Mouse (Mus musculus): ENCODE measurements around the gene Ift80. TPM values are rescaled to one million over a fixed set of nuclear protein-coding genes. Genes with fewer than 3 reads are reported as not detected.

Ift80 gene
- polyA plus RNA-seq (2015; fragmentation: Nextera tagmentation; extraction: Ambion mirVana) = 15.5 and 18.9 TPM in 2 replicates

GRCm38 (mm10) chr3:69004437-69005337 is at the start of gene Ift80, which contains the start of gene Smc4:
Gene Ift80 (minus strand): TSS chr3:69004570.
Gene Smc4 (plus strand): TSS chr3:69004738.
- WGBS = under 1% methylated on average over 72 of the region's 76 CpGs
- peak; percentile 95 for ATAC-seq (ENCODE audit: borderline replicate concordance, extremely low read depth, low FRiP score, low TSS enrichment)
- peak within 1 kb of the TSS; percentile 98 for H3K27ac ChIP-seq
- H3K27me3 ChIP-seq = no peaks in the 10 kb centered on the region
- peak within 1 kb of the TSS; percentile 98 for H3K9ac ChIP-seq
- H3K36me3 ChIP-seq = peaks cover 2% of the 10 kb centered on the region; the same call in 1 of the 2 replicates
- no peaks in the 10 kb centered on the region for H3K9me3 ChIP-seq
- peak within 1 kb of the TSS; percentile 70 for H3K4me2 ChIP-seq
- H3K4me1 ChIP-seq = peaks cover 12% of the 10 kb centered on the region
- peak within 1 kb of the TSS; percentile 100 for H3K4me3 ChIP-seq

DNA sequence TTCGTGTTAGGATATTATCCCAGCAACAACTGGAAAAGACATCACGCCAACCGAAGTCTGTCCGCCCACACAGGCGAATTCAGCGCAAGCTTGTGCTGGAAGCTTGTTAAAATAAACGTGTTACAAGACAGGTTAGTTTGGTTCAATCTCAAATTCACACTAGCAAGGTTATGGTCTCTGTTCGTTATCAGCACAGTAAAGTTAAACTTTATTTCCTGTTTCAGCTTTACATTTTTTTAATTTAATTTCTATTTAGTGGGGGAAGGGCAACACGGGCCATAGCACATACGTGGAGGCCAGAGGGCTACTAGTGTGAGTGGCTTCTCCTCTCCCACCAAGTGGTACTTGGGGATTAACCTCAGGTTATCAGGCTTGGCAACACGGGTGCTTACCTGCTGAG is 47.5 kb upstream of the Ift80 start:
- no peak overlapping the region for H3K9ac ChIP-seq
- no peaks in the 10 kb centered on the region for H3K27me3 ChIP-seq
- 84% methylated on average over 11 of the region's 11 CpGs for WGBS
- H3K4me2 ChIP-seq = no peak overlapping the region
- H3K9me3 ChIP-seq = no peaks in the 10 kb centered on the region
- no peak for ATAC-seq (ENCODE audit: borderline replicate concordance, extremely low read depth, low FRiP score, low TSS enrichment)
- no peaks in the 10 kb centered on the region for H3K4me1 ChIP-seq
- no peak overlapping the region for H3K4me3 ChIP-seq
- no peak overlapping the region for H3K27ac ChIP-seq
- no peaks in the 10 kb centered on the region for H3K36me3 ChIP-seq

GRCm38 (mm10) chr3:69049011-69049410 is 44.6 kb upstream of the Ift80 start:
- H3K36me3 ChIP-seq = no peaks in the 10 kb centered on the region
- H3K4me1 ChIP-seq = peaks cover 11% of the 10 kb centered on the region; the same call in 1 of the 2 replicates
- no peak overlapping the region for H3K27ac ChIP-seq
- no peak overlapping the region for H3K4me3 ChIP-seq
- no peak for ATAC-seq (ENCODE audit: borderline replicate concordance, extremely low read depth, low FRiP score, low TSS enrichment)
- 82% methylated on average over 6 of the region's 6 CpGs for WGBS
- no peak overlapping the region for H3K4me2 ChIP-seq
- no peaks in the 10 kb centered on the region for H3K9me3 ChIP-seq
- no peaks in the 10 kb centered on the region for H3K27me3 ChIP-seq
- no peak overlapping the region for H3K9ac ChIP-seq

- H3K9me3 ChIP-seq = no peaks in the 10 kb centered on the region
- H3K27me3 ChIP-seq = no peaks in the 10 kb centered on the region
- H3K9ac ChIP-seq = no peak overlapping the region
- H3K36me3 ChIP-seq = no peaks in the 10 kb centered on the region; the same call in 1 of the 2 replicates
- H3K27ac ChIP-seq = no peak overlapping the region
- no peak overlapping the region for H3K4me3 ChIP-seq
- no peak for ATAC-seq (ENCODE audit: borderline replicate concordance, extremely low read depth, low FRiP score, low TSS enrichment)
- WGBS = 70% methylated on average over 4 of the region's 4 CpGs
- peaks cover 13% of the 10 kb centered on the region; the same call in 1 of the 2 replicates for H3K4me1 ChIP-seq
- no peak overlapping the region for H3K4me2 ChIP-seq
Measured at GRCm38 (mm10) chr3:69047684-69048083, 43.3 kb upstream of the Ift80 start.

DNA sequence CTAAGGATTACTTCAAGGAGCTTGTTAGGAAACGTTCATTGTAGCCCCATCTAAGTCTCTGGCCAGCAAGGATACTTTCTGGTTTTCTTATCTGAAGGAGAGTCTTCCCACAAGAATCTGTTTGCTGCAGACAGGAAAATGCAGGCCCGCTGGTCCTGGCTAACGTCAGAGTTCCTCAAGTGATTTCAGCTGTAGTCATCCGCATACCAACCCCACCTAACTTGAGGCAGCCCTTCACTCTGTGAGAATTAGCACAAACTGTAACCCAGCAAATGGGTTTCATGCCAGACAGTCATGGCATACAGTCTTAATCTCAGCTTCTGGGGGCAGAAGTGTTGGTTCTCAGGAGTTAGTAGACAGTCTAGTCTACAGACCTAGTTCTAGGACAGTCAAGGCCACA is 42.1 kb upstream of the Ift80 start:
- no peak overlapping the region for H3K4me2 ChIP-seq
- peaks cover 17% of the 10 kb centered on the region; the same call in 1 of the 2 replicates for H3K4me1 ChIP-seq
- H3K9me3 ChIP-seq = no peaks in the 10 kb centered on the region
- H3K27ac ChIP-seq = no peak overlapping the region
- no peaks in the 10 kb centered on the region; the same call in 1 of the 2 replicates for H3K36me3 ChIP-seq
- no peak overlapping the region for H3K4me3 ChIP-seq
- H3K27me3 ChIP-seq = no peaks in the 10 kb centered on the region
- no peak for ATAC-seq (ENCODE audit: borderline replicate concordance, extremely low read depth, low FRiP score, low TSS enrichment)
- 51% methylated on average over 4 of the region's 4 CpGs for WGBS
- H3K9ac ChIP-seq = no peak overlapping the region

DNA sequence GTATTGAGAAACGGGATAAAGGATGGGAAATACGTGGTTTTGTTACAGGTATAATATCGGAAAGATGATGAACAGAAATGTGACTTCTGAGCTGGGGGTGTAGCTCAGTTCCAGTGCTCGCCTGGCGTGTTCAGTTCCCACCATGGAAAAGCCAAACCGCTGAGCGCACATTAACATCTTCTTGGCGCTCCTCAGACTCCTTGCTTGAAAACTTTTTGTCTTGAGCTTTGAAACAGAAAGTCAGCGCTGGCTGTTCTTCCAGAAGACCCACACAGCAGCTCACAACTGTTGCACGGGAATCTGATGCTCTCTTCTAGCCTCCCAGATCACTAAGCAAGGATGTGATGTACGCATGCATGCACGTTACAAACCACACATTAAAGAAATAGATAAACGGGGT is 41.4 kb upstream of the Ift80 start:
- Histone ChIP-seq H3K36me3 (peaks cover 3% of the 10 kb centered on the region; the same call in 1 of the 2 replicates), H3K4me3 (peak overlapping the region; percentile 95), H3K9ac (peak overlapping the region; percentile 81), H3K4me1 (peaks cover 17% of the 10 kb centered on the region; the same call in 1 of the 2 replicates), H3K27me3 (no peaks in the 10 kb centered on the region), H3K4me2 (peak overlapping the region; percentile 89), H3K27ac (peak overlapping the region; percentile 97; the same call in 1 of the 2 replicates), H3K9me3 (no peaks in the 10 kb centered on the region)
- no peak for ATAC-seq (ENCODE audit: borderline replicate concordance, extremely low read depth, low FRiP score, low TSS enrichment)
- 17% methylated on average over 13 of the region's 13 CpGs for WGBS

DNA sequence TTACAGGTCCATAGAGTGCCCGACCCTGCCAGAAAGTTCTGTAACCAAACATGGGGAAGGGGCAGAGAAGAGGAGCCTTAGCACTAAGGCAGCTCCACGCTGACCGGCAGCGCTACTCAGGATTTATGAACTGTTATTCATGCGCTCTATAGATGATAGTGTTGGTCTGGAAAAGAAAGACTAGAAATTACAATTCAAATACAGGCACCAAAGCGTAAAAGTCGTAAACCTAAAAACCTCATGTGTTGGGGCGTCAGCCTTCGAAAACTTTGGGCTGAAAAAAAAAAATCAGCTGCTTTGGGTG is 41.0 kb upstream of the Ift80 start:
- 2% methylated on average over 9 of the region's 9 CpGs for WGBS

DNA sequence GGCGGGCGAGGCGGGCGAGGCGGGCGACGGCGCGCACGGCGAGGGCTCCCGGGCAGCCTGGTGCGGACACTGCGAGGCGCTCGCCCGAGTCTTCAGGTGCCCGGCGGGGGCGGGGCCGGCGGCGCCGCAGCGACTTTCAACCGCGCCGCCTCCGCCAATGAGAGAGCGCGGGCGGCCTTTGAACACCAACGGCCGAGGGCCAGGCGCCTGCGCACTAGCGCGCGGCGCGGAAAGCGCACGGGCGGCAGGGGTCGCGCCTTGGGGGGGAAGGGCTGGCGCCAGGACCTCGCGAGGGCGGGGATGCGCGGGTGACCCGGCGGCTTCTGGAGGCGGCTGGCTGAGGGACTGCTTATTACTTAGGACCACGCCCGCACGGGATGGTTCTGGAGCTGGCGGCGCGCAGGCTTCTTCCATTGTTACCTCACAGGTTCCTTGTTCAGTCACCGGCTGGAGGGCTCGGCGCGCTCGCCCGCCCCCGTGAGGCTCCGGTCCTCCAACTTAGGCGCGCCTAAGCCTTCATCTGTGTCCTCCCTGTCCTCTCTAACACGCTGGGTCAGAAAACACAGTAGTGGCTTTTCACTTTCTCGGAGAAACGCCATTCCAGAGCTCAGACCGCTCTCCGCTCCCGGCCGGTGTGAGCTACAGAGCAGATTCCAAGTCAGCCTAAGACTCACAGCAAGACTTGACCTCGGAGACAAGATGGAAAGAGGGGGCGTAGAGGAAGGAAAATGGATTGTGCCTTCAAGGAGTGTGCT is 40.5 kb upstream of the Ift80 start, which contains the start of gene Trim59:
Trim59 (minus strand) TSS at position 111 of the 755 bp plus-strand sequence.
- ATAC-seq (ENCODE audit: borderline replicate concordance, extremely low read depth, low FRiP score, low TSS enrichment) = peak; percentile 96
- Histone ChIP-seq H3K27ac (peak within 1 kb of the TSS; percentile 97), H3K36me3 (peaks cover 11% of the 10 kb centered on the region), H3K4me2 (peak within 1 kb of the TSS; percentile 89), H3K4me3 (peak within 1 kb of the TSS; percentile 95), H3K9ac (peak within 1 kb of the TSS; percentile 95), H3K4me1 (peaks cover 21% of the 10 kb centered on the region; the same call in 1 of the 2 replicates), H3K9me3 (no peaks in the 10 kb centered on the region), H3K27me3 (no peaks in the 10 kb centered on the region)
- 1% methylated on average over 53 of the region's 80 CpGs for WGBS

More for the DNA sequence above, 41.0 kb upstream of the Ift80 start:
- H3K27me3 ChIP-seq = no peaks in the 10 kb centered on the region
- peaks cover 7% of the 10 kb centered on the region for H3K36me3 ChIP-seq
- H3K4me2 ChIP-seq = peak overlapping the region; percentile 89
- H3K9ac ChIP-seq = peak overlapping the region; percentile 81
- peaks cover 18% of the 10 kb centered on the region; the same call in 1 of the 2 replicates for H3K4me1 ChIP-seq
- H3K4me3 ChIP-seq = peak overlapping the region; percentile 95
- H3K9me3 ChIP-seq = no peaks in the 10 kb centered on the region
- ATAC-seq (ENCODE audit: borderline replicate concordance, extremely low read depth, low FRiP score, low TSS enrichment) = 0 out of 2 replicates have a peak, but pooled peaks have one; percentile 15
- H3K27ac ChIP-seq = peak overlapping the region; percentile 97

DNA sequence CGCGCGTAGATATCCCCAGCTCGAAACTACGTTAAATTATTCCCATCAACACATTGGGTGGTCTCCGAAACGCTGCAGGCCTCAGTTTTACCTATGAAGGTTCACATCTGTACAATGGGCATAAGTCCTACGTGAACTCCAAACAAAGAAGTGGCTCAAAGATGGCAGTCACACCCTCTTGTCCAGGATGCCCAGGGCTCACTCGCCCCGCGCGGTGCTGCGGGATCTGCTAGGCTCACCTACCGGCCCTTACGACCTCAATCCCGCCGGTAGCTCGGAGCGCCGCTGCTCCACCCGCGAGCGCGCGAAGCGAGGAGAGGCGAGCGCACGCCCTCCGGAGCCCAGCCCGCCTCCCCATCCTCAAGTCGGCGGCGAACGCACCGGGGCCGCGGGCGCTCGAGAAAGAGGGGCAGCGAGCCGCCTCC is 39.8 kb upstream of the Ift80 start:
- peak; percentile 50 for ATAC-seq (ENCODE audit: borderline replicate concordance, extremely low read depth, low FRiP score, low TSS enrichment)
- Histone ChIP-seq H3K4me3 (peak overlapping the region; percentile 95), H3K36me3 (peaks cover 17% of the 10 kb centered on the region), H3K27ac (peak overlapping the region; percentile 96), H3K27me3 (no peaks in the 10 kb centered on the region), H3K9ac (peak overlapping the region; percentile 95), H3K4me2 (peak overlapping the region; percentile 56), H3K9me3 (no peaks in the 10 kb centered on the region), H3K4me1 (peaks cover 21% of the 10 kb centered on the region; the same call in 1 of the 2 replicates)
- 0% methylated on average over 41 of the region's 42 CpGs for WGBS

DNA sequence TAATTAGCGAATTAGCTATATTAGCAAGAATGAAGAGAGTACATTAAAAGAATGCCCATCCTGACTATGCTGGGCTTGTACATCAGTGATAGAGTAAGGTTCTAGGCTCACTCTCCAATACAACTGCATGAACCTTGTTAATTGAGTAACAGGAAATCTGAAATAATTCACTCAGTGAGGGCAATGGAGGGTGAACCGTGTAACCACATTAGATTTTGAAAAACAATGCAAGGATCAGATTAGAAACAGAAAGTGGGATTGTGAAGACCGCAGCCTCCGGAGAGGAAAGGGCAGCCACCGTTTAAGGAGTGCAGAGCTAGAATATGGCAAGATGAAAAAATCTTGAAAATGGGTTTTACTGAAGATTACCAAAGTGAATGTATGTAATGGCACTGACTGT is 36.9 kb upstream of the Ift80 start:
- H3K36me3 ChIP-seq = peaks cover 26% of the 10 kb centered on the region
- no peak overlapping the region for H3K27ac ChIP-seq
- no peaks in the 10 kb centered on the region for H3K27me3 ChIP-seq
- H3K4me1 ChIP-seq = peaks cover 20% of the 10 kb centered on the region; the same call in 1 of the 2 replicates
- 69% methylated on average over 5 of the region's 5 CpGs for WGBS
- peak overlapping the region; percentile 46 for H3K4me2 ChIP-seq
- H3K4me3 ChIP-seq = peak overlapping the region; percentile 21
- no peaks in the 10 kb centered on the region for H3K9me3 ChIP-seq
- no peak for ATAC-seq (ENCODE audit: borderline replicate concordance, extremely low read depth, low FRiP score, low TSS enrichment)
- H3K9ac ChIP-seq = no peak overlapping the region

DNA sequence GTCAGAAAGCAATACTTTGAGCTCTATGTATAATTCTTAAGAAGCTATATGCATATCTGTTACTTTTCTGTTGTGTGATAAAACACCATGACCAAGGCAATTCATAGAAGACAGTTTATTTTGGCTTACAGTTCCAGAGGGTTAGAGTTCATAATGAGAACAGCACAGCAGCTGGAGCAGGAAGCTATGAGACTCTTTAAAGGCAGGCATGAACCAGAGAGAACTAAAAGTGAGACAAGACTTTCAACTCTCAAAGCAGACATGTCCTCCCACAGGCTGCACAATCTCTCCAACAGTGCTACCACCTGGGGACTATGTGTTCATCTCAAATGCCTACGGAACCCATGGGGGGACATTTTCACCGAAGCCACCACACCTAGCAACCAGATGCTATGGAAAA is 35.7 kb upstream of the Ift80 start:
- Histone ChIP-seq H3K27me3 (no peaks in the 10 kb centered on the region), H3K4me1 (peaks cover 11% of the 10 kb centered on the region; the same call in 1 of the 2 replicates), H3K9me3 (no peaks in the 10 kb centered on the region), H3K4me3 (no peak overlapping the region), H3K36me3 (peaks cover 35% of the 10 kb centered on the region), H3K9ac (no peak overlapping the region), H3K4me2 (no peak overlapping the region), H3K27ac (no peak overlapping the region)
- ATAC-seq (ENCODE audit: borderline replicate concordance, extremely low read depth, low FRiP score, low TSS enrichment) = no peak
- WGBS = 94% methylated on average over 2 of the region's 2 CpGs

Measured in lung, embryonic 15.5 days (tissue).